Mouse (Mus musculus): Measurements from ENCODE around the gene Hunk. TPM values are rescaled to one million over a fixed set of nuclear protein-coding genes. Genes with fewer than 3 reads are reported as not detected.

The Hunk gene
- polyA plus RNA-seq, 1 experiment = 5.7 TPM

DNA sequence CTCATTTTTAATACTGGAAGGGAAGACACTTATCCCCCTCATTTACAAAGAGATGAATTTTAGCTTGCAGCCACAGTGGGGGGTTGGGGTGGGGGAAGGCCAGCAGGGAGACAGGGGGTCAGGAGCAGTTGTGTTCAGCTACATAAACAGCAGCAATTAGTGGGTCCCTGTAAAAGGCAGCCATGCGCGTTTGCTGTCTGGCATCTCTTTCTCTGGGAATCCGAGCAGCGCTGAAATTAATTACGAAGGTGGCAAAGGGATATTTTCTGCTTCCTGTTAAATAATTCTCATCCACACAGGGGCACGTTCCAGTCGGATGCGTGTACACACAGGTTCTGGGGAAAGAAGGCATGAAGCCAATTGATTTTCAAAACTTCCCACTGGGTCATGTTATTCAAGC, 35.7 kb downstream of the Hunk start:
- H3K27me3 ChIP-seq (ENCODE audit: control insufficient read depth, insufficient read depth, low read length) = no peaks in the 10 kb centered on the region
- H3K27ac ChIP-seq (ENCODE audit: control insufficient read depth, insufficient read depth, low read depth, low read length) = no peak overlapping the region
- H3K4me3 ChIP-seq (ENCODE audit: control insufficient read depth, low read depth, low read length) = no peak overlapping the region
- H3K4me1 ChIP-seq (ENCODE audit: control insufficient read depth, insufficient read depth, low read length) = no peaks in the 10 kb centered on the region
- H3K36me3 ChIP-seq (ENCODE audit: control insufficient read depth, insufficient read depth, low read length) = no peaks in the 10 kb centered on the region
- no peak for TF ChIP-seq CTCF (IDR thresholded peaks at IDR 0.05; ENCODE audit: control insufficient read depth, insufficient read depth, insufficient replicate concordance, low read depth, low read length)
- no peak for TF ChIP-seq POLR2A (IDR thresholded peaks at IDR 0.05; ENCODE audit: control insufficient read depth, low read depth, low read length)

DNA sequence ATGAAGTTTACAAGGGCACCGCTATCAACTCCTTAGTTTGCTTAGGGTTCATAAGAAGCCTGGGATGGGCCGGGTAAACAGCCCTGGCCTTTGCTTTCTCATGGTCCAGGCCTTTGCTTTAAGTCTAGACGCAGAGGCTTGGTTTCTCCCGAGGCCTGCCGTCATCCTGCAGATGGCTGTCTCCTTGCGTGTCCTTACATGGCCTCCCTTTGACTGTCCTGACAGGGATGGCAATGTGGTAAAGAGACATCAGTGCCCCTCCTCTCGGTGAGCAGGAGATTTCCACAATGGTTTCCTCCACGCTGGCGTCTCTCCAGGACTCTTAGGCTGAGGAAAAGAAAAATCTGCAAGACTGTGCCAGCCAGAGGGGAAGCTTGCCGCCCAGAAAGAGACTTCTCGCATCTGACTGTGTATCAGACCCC, 36.3 kb downstream of the Hunk start:
- TF ChIP-seq CTCF (IDR thresholded peaks at IDR 0.05; ENCODE audit: control insufficient read depth, insufficient read depth, insufficient replicate concordance, low read depth, low read length) = no peak
- TF ChIP-seq POLR2A (IDR thresholded peaks at IDR 0.05; ENCODE audit: control insufficient read depth, low read depth, low read length) = no peak
- H3K27me3 ChIP-seq (ENCODE audit: control insufficient read depth, insufficient read depth, low read length) = no peaks in the 10 kb centered on the region
- H3K36me3 ChIP-seq (ENCODE audit: control insufficient read depth, insufficient read depth, low read length) = no peaks in the 10 kb centered on the region
- H3K4me1 ChIP-seq (ENCODE audit: control insufficient read depth, insufficient read depth, low read length) = no peaks in the 10 kb centered on the region
- no peak overlapping the region for H3K27ac ChIP-seq (ENCODE audit: control insufficient read depth, insufficient read depth, low read depth, low read length)
- no peak overlapping the region for H3K4me3 ChIP-seq (ENCODE audit: control insufficient read depth, low read depth, low read length)

DNA sequence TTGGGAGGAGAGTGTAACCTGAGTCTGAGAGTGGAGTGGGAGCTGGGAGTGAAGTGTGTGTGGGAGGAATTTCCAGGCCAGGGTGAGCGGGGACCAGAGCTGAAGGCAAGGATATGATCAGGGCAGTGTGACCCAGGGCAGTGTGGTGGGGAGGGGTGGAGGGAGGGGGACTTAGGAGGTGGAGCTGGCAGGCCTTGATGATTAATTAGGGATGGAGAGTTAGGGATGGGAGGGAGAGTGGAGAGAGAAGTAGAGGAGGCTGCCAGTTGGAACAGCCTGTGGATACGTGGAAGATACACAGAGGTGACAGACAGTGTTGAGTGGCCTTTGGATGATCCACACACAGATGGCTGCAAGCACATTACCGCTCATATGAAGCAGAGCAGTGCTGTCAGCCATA, 38.1 kb downstream of the Hunk start:
- no peak for TF ChIP-seq CTCF (IDR thresholded peaks at IDR 0.05; ENCODE audit: control insufficient read depth, insufficient read depth, insufficient replicate concordance, low read depth, low read length)
- no peak for TF ChIP-seq POLR2A (IDR thresholded peaks at IDR 0.05; ENCODE audit: control insufficient read depth, low read depth, low read length)
- H3K27ac ChIP-seq (ENCODE audit: control insufficient read depth, insufficient read depth, low read depth, low read length) = no peak overlapping the region
- no peaks in the 10 kb centered on the region for H3K27me3 ChIP-seq (ENCODE audit: control insufficient read depth, insufficient read depth, low read length)
- no peak overlapping the region for H3K4me3 ChIP-seq (ENCODE audit: control insufficient read depth, low read depth, low read length)
- no peaks in the 10 kb centered on the region for H3K4me1 ChIP-seq (ENCODE audit: control insufficient read depth, insufficient read depth, low read length)
- no peaks in the 10 kb centered on the region for H3K36me3 ChIP-seq (ENCODE audit: control insufficient read depth, insufficient read depth, low read length)

DNA sequence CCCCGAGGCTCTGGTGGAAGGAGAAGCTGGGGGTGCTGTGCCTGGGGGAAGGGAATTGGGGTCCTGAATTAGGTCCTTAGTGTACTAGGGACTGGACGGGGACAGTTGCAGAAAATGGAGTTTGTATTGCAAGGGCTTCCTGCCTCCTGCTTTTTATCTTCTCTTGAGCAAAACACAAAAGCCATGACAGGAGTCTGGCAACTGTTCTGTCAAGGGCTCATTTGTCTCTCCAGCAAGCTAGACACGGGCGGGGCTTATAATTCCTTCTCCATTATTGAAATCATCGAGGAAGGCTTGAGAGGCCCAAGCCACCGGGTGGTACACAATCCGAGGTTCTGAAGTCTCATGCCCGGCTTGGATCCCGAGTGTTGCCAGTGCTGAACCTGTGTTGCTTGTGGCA, 38.6 kb downstream of the Hunk start:
- H3K27me3 ChIP-seq (ENCODE audit: control insufficient read depth, insufficient read depth, low read length) = no peaks in the 10 kb centered on the region
- TF ChIP-seq CTCF (IDR thresholded peaks at IDR 0.05; ENCODE audit: control insufficient read depth, insufficient read depth, insufficient replicate concordance, low read depth, low read length) (no peak), POLR2A (IDR thresholded peaks at IDR 0.05; ENCODE audit: control insufficient read depth, low read depth, low read length) (no peak)
- no peaks in the 10 kb centered on the region for H3K36me3 ChIP-seq (ENCODE audit: control insufficient read depth, insufficient read depth, low read length)
- H3K4me1 ChIP-seq (ENCODE audit: control insufficient read depth, insufficient read depth, low read length) = no peaks in the 10 kb centered on the region
- H3K27ac ChIP-seq (ENCODE audit: control insufficient read depth, insufficient read depth, low read depth, low read length) = no peak overlapping the region
- H3K4me3 ChIP-seq (ENCODE audit: control insufficient read depth, low read depth, low read length) = no peak overlapping the region

DNA sequence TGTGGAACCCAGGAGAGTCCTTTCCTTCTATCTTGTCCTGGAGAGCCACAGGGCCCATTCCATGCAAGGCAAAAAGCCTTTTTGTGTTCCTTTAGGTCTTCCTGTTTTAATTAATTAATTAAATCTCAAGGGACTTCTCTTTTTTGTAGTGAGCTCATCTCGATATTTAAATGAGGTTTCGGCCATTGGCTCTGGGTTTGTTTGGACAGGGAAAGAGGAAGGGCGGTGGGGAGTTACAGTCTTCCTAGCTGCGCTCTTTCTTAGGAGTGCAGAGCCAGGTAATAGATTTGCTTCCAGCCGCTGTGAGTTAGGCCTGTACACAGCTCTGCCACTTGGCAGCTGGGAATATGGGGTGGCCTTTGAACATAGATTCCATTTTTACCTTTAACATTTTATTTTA, 40.4 kb downstream of the Hunk start:
- Histone ChIP-seq H3K36me3 (ENCODE audit: control insufficient read depth, insufficient read depth, low read length) (no peaks in the 10 kb centered on the region), H3K27ac (ENCODE audit: control insufficient read depth, insufficient read depth, low read depth, low read length) (no peak overlapping the region), H3K4me3 (ENCODE audit: control insufficient read depth, low read depth, low read length) (no peak overlapping the region), H3K4me1 (ENCODE audit: control insufficient read depth, insufficient read depth, low read length) (no peaks in the 10 kb centered on the region), H3K27me3 (ENCODE audit: control insufficient read depth, insufficient read depth, low read length) (no peaks in the 10 kb centered on the region)
- TF ChIP-seq POLR2A (IDR thresholded peaks at IDR 0.05; ENCODE audit: control insufficient read depth, low read depth, low read length) = no peak
- TF ChIP-seq CTCF (IDR thresholded peaks at IDR 0.05; ENCODE audit: control insufficient read depth, insufficient read depth, insufficient replicate concordance, low read depth, low read length) = no peak

DNA sequence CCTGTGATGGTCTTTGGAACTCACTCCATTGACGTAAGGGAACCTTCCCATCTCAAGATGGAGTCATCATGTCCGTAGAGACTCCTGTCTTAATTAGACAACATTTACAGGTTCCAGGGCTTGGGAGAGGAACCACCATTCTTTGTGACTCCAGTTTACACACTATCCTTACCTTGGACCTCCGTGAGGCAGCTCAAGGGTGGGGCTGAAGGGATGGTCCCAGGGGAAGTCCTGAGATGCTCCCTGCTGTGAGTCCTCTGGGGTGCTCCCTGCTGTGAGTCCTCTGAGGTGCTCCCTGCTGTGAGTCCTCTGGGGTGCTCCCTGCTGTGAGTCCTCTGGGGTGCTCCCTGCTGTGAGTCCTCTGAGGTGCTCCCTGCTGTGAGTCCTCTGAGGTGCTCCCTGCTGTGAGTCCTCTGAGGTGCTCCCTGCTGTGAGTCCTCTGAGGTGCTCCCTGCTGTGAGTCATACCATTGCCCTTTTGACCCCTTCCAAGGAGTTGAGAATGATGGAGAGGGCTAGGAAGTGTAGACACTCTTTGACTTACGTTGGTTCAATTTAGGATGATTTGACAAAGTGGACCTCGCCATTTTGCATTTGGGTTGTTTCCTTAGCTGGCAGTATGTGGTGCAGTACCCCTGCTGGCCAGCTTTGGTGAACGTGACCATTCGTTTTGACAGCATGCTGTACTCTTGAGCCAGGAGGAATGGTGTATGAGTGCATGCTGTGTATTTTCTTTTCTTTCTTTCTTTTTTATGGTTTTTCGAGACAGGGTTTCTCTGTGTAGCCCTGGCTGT, 42.2 kb downstream of the Hunk start:
- no peak for TF ChIP-seq CTCF (IDR thresholded peaks at IDR 0.05; ENCODE audit: control insufficient read depth, insufficient read depth, insufficient replicate concordance, low read depth, low read length)
- TF ChIP-seq POLR2A (IDR thresholded peaks at IDR 0.05; ENCODE audit: control insufficient read depth, low read depth, low read length) = no peak
- no peaks in the 10 kb centered on the region for H3K27me3 ChIP-seq (ENCODE audit: control insufficient read depth, insufficient read depth, low read length)
- no peak overlapping the region for H3K4me3 ChIP-seq (ENCODE audit: control insufficient read depth, low read depth, low read length)
- H3K36me3 ChIP-seq (ENCODE audit: control insufficient read depth, insufficient read depth, low read length) = no peaks in the 10 kb centered on the region
- H3K27ac ChIP-seq (ENCODE audit: control insufficient read depth, insufficient read depth, low read depth, low read length) = no peak overlapping the region
- H3K4me1 ChIP-seq (ENCODE audit: control insufficient read depth, insufficient read depth, low read length) = no peaks in the 10 kb centered on the region

DNA sequence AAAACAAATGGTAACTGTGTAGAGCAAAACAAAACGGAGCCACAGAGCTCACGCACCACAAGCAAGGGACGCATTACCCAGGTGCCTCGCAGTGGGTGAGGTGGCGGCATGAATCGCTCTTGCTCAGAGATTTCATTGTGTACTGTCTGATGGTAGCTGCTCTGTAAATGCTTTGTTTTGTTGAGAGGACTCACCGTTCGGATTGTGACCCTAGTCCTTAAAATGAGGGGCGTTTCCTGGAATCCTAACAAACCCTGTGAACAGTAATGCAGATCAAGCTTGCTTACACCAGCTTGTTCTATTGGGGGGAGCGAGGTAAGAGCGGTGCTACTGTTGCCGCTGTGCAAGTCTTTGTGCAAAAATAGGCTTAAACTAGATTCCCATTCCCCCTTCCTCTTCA, 47.7 kb downstream of the Hunk start:
- Histone ChIP-seq H3K4me3 (ENCODE audit: control insufficient read depth, low read depth, low read length) (no peak overlapping the region), H3K4me1 (ENCODE audit: control insufficient read depth, insufficient read depth, low read length) (no peaks in the 10 kb centered on the region), H3K27ac (ENCODE audit: control insufficient read depth, insufficient read depth, low read depth, low read length) (no peak overlapping the region), H3K27me3 (ENCODE audit: control insufficient read depth, insufficient read depth, low read length) (no peaks in the 10 kb centered on the region), H3K36me3 (ENCODE audit: control insufficient read depth, insufficient read depth, low read length) (no peaks in the 10 kb centered on the region)
- no peak for TF ChIP-seq POLR2A (IDR thresholded peaks at IDR 0.05; ENCODE audit: control insufficient read depth, low read depth, low read length)
- TF ChIP-seq CTCF (IDR thresholded peaks at IDR 0.05; ENCODE audit: control insufficient read depth, insufficient read depth, insufficient replicate concordance, low read depth, low read length) = no peak
